Mouse (Mus musculus): ENCODE data around the gene Tex29.
A peak's percentile ranks its signal among the peaks of the same experiment; 100 is the strongest.

The Tex29 gene

DNA sequence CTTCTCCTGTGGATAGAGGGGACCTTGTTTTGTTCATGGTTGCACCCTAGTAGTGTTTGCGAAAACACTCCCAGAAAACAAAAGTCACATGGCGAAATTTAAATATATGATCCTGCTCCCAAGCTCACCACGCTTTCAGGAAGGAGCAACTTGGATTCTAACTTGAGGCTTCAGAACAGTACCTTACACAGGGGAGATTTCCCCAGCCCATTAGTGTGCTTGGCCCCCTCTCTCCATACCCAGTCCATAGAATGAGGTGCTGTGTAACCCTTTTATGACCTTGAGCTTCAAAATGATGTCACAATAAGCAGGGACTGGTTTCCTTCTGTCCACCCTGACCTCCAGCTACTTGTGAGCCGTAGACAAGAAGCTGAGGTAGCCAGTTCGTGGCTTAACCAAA, at the start of gene Tex29:
Gene Tex29 (plus strand): TSS at position 301 of the 400 bp plus-strand sequence.
- DNase-seq (ENCODE audit: low spot score) = no peak

DNA sequence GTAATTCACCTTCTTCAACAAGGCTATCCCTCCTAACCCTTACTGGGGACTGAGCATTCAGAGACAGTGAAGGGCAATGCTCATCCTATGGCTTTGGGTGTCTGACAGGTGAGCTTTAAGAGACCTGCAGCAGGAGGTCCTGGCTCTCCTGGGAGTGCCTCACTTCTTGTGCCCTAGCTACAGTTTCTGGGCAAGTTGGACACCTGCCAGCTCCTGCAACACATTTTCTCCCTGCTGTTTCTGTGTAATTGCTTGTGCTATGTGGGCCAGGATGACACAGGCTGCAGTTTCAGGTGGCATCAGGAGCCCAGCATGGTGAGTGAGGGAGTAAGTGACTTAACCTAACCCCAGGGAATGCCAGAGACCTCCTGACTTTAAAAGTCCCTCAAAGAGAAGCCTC, 45.3 kb upstream of the Tex29 start:
- no peak for DNase-seq (ENCODE audit: low spot score)

DNA sequence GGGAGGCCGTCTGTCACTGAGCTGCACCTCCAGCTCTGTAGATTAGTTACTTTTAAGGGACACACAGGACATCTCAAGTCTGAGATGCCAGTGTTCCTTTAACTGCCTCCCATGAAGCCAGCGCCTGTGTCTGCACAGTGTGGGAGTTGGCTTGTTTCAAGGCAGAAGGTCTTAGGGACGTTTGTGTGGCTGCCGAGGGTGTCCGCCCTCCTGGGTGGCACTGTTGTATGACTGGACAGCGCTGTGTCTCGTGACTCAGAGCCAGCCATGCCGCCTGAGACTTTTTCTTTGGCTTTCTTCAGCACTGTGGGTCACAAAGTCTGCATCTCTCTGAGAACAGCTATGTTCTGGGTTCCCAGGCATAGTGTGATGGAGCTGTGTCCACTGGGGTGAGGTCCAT, 43.1 kb upstream of the Tex29 start:
- DNase-seq (ENCODE audit: low spot score) = no peak

DNA sequence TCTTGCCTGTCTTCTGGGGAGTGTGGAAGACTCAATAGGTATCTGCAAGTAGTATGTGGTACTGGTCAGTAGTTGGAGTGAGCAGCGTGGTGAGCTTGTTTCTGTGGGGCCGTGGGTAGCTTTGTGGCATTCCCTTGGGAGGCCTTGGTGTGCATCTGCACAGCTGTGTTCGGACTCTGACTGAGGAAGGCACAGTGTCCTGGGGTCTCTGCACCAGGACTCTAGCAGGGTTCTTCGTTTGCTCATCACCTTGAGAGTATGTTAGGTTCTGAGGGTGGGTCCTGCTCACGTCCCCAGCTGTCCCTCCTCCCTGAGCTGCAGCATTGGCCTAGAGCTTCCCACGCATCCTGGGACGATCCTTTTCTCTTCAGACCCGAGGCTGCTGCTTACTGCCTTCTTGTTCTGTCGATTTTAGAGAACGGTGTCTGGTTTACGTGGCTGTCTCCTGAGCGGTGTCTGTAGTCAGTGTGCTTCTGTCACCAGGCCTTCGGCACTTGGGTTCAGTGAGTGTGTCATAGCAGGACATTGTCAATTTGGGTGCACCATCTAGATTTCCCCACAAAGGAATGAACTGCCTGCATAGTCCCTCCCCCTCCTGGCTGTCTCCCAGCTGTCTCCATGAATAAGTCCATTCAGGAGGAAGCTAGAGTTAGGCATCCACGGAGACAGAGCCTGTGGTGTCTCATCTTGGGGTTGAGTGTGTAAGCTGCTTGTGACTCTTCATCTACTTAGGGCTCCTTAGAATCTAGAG, 42.4 kb upstream of the Tex29 start:
- DNase-seq (ENCODE audit: low spot score) = no peak

DNA sequence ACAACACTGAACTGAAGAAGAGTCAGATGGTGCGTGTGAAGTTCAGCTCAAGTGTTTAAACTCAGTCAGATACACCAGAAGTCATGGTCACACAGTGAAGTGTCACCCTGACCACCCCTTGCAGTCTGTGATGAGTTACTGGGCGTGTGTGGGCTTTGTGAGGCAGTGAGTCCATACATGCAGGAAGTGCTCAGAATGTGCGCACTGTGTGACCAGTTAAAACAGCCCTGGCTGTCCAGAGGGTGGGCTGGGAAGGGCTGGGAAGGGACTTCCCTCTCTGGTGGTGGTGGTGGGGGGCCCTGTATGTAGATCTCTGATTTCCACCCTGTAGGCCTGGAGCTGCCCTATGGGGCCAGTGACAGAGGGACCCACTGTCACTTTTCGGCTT, 41.8 kb upstream of the Tex29 start:
- no peak for DNase-seq (ENCODE audit: low spot score)

DNA sequence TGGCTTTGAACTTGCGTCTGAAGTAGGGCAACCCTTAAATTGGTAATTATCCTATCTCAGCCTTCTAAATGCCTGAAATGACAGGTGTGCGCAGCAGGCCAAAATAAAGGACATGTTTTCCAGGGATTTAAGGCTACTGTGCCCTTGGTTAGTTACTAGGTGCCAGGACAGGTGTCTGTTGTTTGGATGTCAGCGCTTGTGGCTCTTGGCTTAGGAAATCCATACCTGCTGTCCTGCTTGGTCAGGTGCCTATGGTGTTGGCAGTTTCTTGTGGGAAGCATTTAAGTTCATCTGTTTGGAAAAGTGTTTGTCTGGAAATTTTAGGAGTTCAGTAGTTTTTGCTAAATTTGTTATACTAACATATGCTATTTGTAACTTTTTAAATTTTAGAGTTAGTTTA, 41.2 kb upstream of the Tex29 start:
- DNase-seq (ENCODE audit: low spot score) = no peak

DNA sequence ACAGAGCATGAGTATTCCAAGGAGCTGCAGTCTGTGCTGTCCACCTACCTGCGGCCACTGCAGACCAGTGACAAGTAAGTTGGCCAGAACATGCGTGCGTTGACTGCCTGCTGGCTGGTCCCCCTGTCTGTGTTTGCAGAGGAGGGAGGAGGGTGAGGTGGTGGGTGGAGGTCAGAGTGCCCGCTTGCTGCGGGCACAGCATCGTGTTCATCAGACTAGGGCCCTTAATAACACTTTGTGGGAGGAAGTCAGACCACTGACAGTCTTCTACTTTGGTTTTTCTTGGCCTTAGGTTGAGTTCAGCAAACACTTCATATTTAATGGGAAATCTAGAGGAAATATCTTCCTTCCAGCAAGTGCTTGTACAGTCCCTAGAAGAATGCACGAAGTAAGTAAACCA, 39.8 kb upstream of the Tex29 start:
- DNase-seq (ENCODE audit: low spot score) = no peak

DNA sequence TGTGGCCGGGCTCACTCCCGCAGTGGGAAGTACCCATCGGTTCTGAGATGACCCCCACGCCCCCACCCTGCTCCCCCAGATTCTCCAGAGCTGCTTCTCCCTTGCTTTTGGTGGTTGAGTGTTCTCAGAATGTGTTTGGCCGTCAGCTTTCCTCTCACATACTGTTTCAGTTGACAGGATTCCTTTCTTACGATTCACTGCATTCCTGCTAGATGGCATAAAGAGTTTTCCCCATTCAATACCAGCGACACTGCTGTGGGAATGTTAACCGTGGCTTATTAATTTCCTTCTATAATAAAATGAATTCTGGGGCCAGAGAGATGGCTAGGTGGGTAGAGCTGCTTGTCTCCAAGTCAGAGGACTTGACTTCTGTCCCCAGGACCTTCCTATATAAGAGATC, 38.7 kb upstream of the Tex29 start:
- no peak for DNase-seq (ENCODE audit: low spot score)

DNA sequence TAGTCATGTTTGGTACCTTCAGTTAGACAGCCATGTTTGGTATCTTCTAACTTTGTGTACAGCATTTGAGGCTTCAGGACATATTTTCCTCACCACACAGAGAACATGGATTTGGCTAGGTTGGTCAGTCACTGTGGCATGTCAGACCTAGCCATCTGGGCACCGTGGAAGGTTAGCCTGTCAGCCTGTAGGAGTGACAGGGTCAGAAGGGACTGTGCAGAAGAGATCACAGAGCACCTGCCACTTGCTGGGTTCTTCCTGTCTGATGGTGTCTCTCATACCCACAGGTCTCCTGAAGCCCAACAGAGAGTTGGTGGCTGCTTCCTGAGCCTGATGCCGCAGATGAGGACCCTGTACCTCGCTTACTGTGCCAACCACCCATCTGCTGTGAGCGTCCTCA, 35.4 kb upstream of the Tex29 start:
- DNase-seq (ENCODE audit: low spot score) = no peak

DNA sequence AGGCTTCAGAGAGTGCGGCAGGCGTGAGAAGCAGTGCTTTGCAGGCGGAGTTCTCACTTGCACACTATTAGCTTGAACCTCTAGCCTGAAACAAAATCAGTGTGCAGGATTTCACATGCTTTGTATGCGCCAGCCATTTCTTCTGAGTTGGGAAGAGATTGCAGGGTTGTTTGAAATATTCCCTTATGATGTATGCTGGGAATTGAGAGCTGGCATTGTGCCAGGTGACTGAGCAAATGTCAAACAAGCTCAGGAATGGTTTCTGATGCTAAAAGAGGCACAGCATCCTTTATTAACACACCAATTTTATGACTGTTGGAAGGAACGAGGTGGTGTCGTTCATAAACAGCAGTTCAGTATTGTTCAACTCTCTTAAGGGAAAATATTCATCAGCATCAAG, 34.0 kb upstream of the Tex29 start:
- no peak for DNase-seq (ENCODE audit: low spot score)

DNA sequence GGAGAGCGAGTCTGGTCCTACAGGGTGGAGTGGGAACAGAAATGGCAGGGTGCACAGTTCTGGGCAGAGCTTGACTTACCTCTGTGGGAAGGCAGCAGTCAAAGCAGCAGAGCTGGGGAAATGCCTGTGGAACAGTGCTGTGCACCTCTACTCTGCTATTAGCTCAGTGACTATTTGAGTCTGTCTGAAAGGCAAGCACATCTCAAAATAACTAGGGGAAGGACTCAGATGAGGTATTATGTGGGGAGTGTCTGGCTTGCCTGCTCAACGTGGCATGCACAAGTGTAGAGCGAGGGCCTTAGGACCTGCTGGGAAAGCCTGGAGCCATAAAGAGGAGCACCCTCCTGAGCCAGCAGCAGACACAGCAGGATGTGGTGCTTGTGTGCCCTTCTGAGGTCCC, 32.9 kb upstream of the Tex29 start:
- no peak for DNase-seq (ENCODE audit: low spot score)

DNA sequence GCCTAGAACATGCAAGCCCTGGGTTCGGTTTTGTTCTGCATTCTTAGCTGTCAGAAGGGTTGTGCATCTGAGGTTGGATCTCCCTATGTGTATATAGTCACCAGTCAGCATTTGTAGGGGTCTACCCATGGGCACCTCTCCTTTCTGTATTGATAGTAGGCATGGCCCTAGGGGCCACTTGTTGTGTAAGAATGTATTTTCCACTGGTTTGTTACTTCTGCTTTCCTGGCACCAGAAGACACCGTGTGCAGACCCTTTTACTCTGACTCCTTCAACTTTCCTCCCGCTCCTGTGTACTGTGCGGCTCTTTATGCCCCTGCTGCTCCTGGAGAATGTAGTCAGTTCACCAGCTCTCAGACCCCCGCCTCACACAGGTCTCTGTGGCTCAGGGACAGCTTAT, 32.2 kb upstream of the Tex29 start:
- no peak for DNase-seq (ENCODE audit: low spot score)

DNA sequence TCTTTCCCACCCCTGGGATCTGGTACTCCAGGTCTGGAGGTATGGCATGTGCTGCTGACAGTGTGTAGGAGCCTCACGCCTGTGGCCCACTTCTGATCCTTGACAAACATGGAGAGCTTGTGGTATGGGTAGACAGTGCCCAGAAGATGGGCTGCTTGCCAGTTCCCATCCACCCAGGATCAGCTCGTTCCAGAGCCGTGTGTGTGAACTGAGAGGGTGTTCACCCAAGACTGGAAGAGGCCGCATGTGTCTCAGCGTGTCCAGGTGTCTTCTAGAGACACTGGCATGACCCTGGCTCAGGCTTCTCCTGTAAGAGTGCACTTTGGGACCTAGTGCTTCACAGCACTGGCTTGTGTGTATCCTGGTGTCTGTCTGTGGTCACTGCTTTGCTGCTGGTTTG, 29.8 kb upstream of the Tex29 start:
- no peak for DNase-seq (ENCODE audit: low spot score)

DNA sequence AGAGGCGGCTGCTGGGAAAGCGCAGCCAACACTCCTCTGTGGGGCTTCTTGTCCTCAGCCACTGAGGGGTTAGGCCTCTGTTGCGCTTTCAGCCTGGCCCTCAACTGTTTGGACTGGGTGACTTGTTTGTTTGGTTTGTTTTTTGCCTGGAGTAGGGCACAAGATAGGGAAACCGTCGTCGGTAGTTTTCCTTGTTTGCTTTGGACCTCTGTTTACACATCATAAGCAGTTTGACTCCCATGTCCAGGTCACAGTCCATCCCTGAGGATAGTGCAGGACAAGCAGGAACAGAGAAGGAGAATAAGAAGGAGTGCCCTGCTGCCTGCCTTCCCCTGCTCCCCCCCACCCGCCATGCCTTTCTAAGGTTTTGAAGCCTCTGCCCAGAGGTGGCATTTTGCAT, 26.5 kb upstream of the Tex29 start:
- no peak for DNase-seq (ENCODE audit: low spot score)

DNA sequence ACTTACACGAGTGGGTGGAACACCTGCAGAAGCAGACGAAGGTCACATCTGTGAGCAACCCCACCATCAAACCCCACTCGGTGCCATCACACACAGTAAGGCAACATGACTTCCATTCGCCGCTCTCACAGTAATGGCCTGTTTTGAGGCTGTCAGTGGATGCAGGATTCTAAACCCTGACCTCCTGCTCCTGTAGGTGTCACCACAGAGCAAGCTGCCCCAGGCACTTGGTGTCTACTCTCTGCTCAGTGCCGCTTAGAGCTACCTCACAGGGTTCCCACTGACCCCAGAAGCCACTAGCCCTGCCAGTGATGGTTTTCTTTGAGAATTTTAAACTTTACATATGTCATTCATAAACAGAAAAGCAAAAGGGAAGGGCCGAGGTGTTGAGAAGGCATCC, 25.1 kb upstream of the Tex29 start:
- DNase-seq (ENCODE audit: low spot score) = peak; percentile 11

DNA sequence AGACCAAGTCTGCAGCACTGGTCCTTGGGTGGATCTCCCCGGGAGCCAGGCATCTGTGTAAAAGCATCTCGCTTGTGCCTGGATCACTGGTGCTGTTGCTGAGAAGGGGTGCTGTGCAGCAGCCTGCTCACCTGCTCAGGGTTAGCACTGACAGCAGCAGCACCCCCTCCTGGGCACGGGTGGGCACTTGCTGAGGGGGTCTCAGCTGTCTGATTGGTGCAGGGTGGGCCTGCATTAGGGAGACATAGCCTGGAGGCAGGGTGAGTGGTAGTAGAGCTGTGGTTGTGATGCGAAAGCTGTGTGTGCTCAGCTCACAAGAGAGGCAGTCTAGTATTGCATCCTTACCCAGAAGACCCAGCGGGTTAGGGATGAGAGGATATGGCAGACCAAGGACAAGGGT, 20.1 kb upstream of the Tex29 start:
- no peak for DNase-seq (ENCODE audit: low spot score)

DNA sequence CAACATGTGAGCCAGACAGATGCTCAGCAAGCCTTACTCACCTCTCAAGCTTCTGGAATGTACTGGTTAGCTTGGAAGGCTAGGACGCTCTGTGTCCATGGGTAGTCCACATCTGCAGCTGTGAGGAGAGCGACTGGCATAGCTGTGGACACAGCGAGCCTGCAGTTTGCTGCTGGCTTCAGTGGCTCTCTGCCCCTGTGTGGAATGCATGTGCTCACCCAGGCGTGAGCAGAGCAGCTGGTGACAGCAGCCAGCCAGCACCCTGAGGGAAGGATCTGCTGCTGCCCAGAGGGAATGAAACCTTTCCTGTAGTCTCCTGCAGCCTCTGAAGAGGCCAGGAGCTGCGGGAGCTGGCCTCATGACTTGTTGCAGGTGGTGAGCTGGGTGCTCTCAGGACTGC, 19.7 kb upstream of the Tex29 start:
- no peak for DNase-seq (ENCODE audit: low spot score)

DNA sequence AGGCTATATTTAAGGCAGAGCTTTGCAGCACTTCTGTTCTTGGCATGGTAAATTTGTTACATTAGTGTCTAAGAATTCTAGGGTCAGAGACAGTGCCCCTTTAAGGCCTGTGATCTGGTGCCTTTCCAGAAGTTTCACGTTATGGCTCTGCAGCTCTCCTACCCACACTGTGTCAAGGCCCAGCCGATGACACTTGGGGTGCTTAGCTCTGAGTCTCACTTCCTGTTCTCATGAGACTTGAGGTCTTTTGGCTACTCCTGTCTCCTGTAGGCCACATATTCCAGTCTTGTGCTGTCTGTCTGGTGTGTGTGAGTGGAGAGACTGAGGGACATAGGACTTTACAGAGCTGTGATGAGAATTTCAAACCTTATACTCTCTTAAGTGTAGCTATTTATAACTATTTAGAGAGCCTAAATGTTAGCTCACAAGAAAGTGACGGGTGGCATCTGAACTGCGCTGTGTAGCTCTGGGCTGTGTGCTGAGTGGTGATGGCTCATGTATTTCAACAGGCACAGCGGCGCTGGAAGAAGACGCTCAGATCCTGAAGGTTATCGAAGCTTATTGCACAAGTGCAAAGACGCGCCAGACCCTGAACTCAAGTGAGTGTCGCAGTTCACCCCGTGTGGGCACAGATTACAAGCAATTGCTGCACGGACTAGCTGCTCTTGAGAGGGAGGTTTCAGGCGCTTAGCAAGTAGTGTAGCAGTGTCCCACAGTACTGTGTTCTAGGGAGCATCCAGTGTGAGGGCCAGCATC, 18.6 kb upstream of the Tex29 start:
- no peak for DNase-seq (ENCODE audit: low spot score)

DNA sequence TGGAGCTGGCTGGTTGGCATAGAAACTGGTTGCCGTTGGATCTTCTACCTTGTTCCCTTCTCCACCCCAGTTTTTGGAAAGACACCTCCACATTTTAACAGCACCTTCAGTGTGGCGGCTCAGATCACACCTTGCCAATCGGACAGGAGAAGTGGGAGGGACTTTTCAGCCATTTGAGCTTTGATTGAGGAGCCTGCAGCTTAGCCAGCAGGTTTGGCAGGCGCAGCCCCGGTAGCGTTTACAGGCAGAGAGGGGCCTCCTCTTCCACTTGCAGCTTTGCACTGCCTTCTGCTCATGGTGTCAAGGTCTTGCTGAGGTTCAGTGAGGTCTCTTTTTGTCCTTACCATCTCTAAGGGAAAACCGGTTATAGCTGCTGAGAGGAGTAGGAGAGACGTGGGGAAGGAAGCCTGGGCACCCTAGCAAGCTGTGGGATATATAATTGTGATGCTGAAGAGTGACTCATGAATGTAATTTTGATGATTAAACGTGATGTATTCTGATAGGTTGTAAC, 17.7 kb upstream of the Tex29 start:
- DNase-seq (ENCODE audit: low spot score) = no peak

DNA sequence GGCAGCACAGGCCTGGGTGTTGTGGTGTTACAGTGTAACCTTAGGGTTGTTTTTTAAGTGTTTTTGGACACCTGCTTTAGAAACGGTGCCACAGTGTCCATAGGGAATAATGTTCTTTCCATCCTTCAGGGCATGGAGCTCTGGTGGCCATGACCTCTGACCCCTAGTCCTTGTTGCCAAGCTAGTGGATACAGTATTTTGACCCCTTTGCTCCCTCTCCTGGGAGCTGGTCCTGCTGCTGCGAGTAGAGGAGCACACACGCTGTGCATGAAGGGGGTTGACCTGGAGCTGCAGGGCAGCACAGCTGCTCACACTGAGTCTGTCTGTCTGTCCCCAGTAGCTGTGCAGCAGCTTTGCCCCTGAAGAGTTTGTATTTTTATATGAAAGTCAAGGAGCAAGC, 14.5 kb upstream of the Tex29 start:
- peak; percentile 24 for DNase-seq (ENCODE audit: low spot score)

DNA sequence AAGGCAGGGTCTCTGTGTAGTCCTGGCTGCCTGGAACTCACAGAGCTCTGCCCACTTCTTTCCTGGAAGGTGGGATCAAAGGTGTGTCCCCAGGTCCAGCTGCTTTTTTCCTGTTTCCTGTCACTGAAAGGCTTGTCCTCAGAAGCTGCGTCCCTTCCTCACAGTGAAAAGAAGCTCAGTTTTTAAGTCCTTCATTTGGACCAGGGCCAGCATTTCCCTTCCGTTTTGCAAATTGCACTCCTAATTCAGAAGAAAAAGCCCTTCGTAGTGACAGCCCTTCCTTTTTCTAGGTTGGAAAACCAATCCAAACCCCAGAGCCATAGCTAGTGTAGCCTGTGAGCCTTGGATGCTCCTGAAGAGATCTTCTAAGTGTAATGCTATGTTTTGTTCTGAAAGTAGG, 13.0 kb upstream of the Tex29 start:
- DNase-seq (ENCODE audit: low spot score) = no peak

DNA sequence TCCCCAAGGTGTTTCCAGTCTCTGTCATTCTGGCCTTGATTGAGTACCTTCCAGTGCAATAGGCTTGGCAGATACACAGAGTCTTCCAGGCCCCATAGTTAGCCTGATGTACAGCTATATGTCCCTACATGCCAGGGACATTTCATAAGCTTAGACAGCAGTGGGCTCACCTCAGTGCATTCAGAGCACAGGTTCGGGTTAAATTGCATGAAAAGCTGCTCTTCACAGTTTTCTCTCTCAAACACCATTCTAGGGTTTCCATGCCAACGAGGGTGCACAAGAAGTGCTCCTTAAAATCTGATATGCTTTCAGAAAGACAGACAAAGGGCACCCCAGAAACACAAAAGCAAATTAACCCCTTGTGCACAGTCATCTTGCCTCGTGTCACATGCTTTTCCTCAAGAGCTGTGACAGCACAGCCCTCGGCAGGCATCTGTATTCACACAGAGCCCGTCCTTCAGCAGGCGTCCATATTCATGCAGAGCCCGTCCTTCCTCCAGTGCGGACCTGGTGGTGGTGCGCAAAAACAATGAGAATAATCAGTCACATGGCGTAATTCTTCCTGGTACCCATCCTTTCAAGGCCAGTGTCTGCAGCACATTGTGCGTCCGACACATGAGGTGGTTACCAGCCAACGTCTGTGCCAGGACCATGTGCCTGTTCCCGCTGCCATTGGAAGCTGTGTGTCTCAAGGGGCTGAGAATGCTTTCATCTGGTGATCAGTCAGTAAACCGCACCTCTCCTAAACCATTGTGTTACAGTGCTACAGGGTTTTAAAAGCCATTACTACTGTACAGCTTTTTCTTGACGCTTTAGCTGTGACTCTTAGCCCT, 9.8 kb upstream of the Tex29 start:
- no peak for DNase-seq (ENCODE audit: low spot score)

DNA sequence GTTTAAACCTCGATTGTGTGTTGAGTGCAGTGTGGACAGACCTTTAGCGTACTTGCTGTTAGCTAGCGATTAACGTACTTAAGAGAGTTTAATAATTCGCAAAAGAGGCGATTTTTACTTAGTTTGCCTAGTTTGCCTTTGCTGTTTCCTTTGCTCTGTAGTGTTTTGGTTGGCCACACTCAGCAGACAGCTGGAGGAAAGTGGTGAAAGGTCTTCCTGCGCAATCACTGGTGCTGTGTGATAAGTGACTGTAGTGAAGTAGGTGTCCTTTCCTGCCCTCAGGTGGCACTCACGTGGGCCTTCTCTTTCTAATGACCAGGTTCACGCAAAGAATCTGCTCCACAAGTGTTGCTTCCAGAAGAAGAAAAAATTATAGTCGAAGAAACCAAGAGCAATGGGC, 9.1 kb upstream of the Tex29 start:
- DNase-seq (ENCODE audit: low spot score) = no peak

Measured in embryo, embryonic 10.5 days (tissue).